Mouse (Mus musculus): Measurements from ENCODE around the gene Zfp867. TPM values are rescaled to one million over a fixed set of nuclear protein-coding genes. Genes with fewer than 3 reads are reported as not detected.

Zfp867 gene
- polyA plus RNA-seq, 1 experiment from 2014 or later: 7.9 TPM

DNA sequence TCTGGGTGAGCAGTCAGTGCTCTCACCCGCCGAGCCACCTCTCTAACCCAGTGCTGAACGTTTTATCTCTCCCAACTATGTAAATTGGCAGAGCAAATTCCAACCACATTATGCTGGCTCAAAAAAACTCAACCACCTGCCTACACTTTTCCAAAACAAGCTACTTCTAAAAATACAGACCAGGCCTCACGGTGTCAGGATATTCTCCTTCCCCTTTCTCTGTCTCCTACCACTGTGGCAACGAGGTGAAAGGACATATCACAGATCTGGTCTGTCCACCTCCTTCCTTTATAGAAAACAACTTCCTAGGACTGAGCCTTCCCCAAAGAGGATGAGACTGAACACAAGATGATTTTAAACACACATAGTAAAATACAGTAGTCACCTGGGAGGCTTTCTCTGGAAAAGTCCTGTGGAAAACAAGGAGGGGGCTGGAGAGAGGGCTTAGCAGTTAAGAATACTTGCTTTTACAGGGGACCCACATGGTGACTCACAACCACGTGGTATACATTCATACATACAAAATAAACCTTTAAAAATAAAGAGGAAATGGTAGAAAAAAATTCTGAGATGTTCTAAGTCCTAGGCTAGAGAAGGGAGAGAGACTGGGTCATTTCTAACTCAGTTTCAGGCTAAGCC is 24.5 kb upstream of the Zfp867 start:
- Histone ChIP-seq H3K4me2 (ENCODE audit: low read length) (no peak overlapping the region), H3K27ac (replicated peaks in 1 of 2; ENCODE audit: control insufficient read depth in 1 of 2, insufficient read depth in 1 of 2, low read depth in 2 of 2, low read length in 2 of 2) (no peak overlapping the region), H3K36me3 (ENCODE audit: control insufficient read depth, insufficient read depth, low read length) (peaks cover 99% of the 10 kb centered on the region), H3K4me3 (ENCODE audit: control insufficient read depth in 1 of 2, insufficient read depth in 1 of 2, low read depth in 1 of 2, low read length in 2 of 2) (no peak overlapping the region), H3K4me1 (ENCODE audit: control insufficient read depth in 2 of 2, insufficient read depth in 2 of 2, low read length in 2 of 2) (no peaks in the 10 kb centered on the region), H3K9ac (ENCODE audit: low read length) (no peak overlapping the region), H3K9me3 (ENCODE audit: control insufficient read depth, low read length) (no peaks in the 10 kb centered on the region), H3K27me3 (ENCODE audit: control insufficient read depth, insufficient read depth, low read length) (no peaks in the 10 kb centered on the region)
- WGBS: 50% methylated on average over 6 of the region's 6 CpGs
- no peak for ATAC-seq (ENCODE audit: insufficient number of reproducible peaks, insufficient read depth, low FRiP score, low read depth)

DNA sequence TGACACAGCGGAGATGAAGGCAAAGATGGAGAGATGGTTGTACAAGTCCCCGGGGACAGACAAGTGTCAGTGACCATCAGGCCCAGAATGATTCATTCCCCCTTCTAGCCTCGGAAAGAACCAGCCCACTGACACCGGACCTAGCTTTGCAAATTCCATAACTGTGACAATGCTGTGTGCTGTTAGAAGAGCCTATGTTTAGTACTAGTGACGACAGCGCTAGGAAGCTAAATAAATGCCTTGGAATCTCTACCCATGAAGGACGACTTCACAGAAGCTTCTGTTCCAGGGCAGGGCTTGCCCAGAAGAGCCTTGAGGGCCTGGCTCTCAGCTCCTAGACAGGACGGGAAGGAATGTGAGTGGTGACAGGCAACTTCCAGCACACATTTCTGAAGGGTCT is 13.9 kb upstream of the Zfp867 start:
- WGBS: 58% methylated on average over 8 of the region's 8 CpGs
- no peak overlapping the region for H3K9ac ChIP-seq (ENCODE audit: low read length)
- H3K4me3 ChIP-seq (ENCODE audit: control insufficient read depth in 1 of 2, insufficient read depth in 1 of 2, low read depth in 1 of 2, low read length in 2 of 2): no peak overlapping the region
- H3K4me1 ChIP-seq (ENCODE audit: control insufficient read depth in 2 of 2, insufficient read depth in 2 of 2, low read length in 2 of 2): no peaks in the 10 kb centered on the region
- H3K4me2 ChIP-seq (ENCODE audit: low read length): no peak overlapping the region
- no peaks in the 10 kb centered on the region for H3K9me3 ChIP-seq (ENCODE audit: control insufficient read depth, low read length)
- no peak for ATAC-seq (ENCODE audit: insufficient number of reproducible peaks, insufficient read depth, low FRiP score, low read depth)
- peaks cover 61% of the 10 kb centered on the region for H3K36me3 ChIP-seq (ENCODE audit: control insufficient read depth, insufficient read depth, low read length)
- H3K27ac ChIP-seq (replicated peaks in 1 of 2; ENCODE audit: control insufficient read depth in 1 of 2, insufficient read depth in 1 of 2, low read depth in 2 of 2, low read length in 2 of 2): no peak overlapping the region
- H3K27me3 ChIP-seq (ENCODE audit: control insufficient read depth, insufficient read depth, low read length): no peaks in the 10 kb centered on the region

DNA sequence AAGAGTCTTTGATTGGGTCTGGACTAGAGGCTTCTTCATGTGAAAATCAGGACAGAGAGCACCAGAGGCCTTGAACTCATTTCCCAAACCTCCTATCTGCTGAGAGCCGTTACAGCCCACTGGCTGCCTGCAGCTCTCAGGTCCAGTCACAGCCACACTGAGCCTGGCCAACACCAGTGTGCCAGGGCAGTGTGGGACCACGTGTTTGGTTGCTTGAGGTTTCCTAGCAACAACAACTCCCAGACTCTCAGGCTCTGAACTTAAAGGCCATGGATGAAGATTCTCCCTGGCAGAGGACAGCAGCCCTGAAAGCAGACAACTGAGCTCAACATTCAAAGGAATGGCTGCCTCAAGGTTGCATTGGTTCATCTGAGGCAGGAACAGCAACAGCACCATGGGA is 13.4 kb upstream of the Zfp867 start:
- Histone ChIP-seq H3K9me3 (ENCODE audit: control insufficient read depth, low read length) (no peaks in the 10 kb centered on the region), H3K36me3 (ENCODE audit: control insufficient read depth, insufficient read depth, low read length) (peaks cover 55% of the 10 kb centered on the region), H3K4me3 (ENCODE audit: control insufficient read depth in 1 of 2, insufficient read depth in 1 of 2, low read depth in 1 of 2, low read length in 2 of 2) (no peak overlapping the region), H3K9ac (ENCODE audit: low read length) (no peak overlapping the region), H3K4me2 (ENCODE audit: low read length) (no peak overlapping the region), H3K27me3 (ENCODE audit: control insufficient read depth, insufficient read depth, low read length) (no peaks in the 10 kb centered on the region), H3K27ac (replicated peaks in 1 of 2; ENCODE audit: control insufficient read depth in 1 of 2, insufficient read depth in 1 of 2, low read depth in 2 of 2, low read length in 2 of 2) (no peak overlapping the region), H3K4me1 (ENCODE audit: control insufficient read depth in 2 of 2, insufficient read depth in 2 of 2, low read length in 2 of 2) (no peaks in the 10 kb centered on the region)
- no peak for ATAC-seq (ENCODE audit: insufficient number of reproducible peaks, insufficient read depth, low FRiP score, low read depth)
- 51% methylated on average over 2 of the region's 2 CpGs for WGBS

DNA sequence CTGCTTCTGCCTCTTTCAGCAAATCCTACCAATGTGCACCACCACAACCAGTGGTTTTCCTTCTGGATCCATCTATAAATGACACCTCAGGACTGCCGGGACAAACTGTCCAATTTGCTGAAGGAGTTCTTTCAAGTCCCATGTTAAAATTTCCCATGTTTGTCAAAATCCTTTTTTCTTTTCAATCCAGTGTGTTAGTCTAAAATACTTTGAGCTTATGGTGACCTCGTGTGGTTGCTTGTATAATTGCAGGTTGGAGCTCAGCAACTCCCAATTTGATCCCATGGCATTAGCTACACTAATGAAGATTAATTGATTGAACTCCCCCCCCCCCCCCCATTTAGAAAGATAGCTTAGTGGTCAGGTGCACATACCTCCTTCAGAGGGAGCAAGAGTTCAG is 10.9 kb upstream of the Zfp867 start:
- H3K4me2 ChIP-seq (ENCODE audit: low read length): no peak overlapping the region
- H3K27ac ChIP-seq (replicated peaks in 1 of 2; ENCODE audit: control insufficient read depth in 1 of 2, insufficient read depth in 1 of 2, low read depth in 2 of 2, low read length in 2 of 2): no peak overlapping the region
- WGBS: 9% methylated on average over 2 of the region's 2 CpGs
- H3K9ac ChIP-seq (ENCODE audit: low read length): no peak overlapping the region
- no peak overlapping the region for H3K4me3 ChIP-seq (ENCODE audit: control insufficient read depth in 1 of 2, insufficient read depth in 1 of 2, low read depth in 1 of 2, low read length in 2 of 2)
- H3K9me3 ChIP-seq (ENCODE audit: control insufficient read depth, low read length): no peaks in the 10 kb centered on the region
- peaks cover 31% of the 10 kb centered on the region for H3K36me3 ChIP-seq (ENCODE audit: control insufficient read depth, insufficient read depth, low read length)
- ATAC-seq (ENCODE audit: insufficient number of reproducible peaks, insufficient read depth, low FRiP score, low read depth): no peak
- H3K4me1 ChIP-seq (ENCODE audit: control insufficient read depth in 2 of 2, insufficient read depth in 2 of 2, low read length in 2 of 2): no peaks in the 10 kb centered on the region
- H3K27me3 ChIP-seq (ENCODE audit: control insufficient read depth, insufficient read depth, low read length): no peaks in the 10 kb centered on the region

DNA sequence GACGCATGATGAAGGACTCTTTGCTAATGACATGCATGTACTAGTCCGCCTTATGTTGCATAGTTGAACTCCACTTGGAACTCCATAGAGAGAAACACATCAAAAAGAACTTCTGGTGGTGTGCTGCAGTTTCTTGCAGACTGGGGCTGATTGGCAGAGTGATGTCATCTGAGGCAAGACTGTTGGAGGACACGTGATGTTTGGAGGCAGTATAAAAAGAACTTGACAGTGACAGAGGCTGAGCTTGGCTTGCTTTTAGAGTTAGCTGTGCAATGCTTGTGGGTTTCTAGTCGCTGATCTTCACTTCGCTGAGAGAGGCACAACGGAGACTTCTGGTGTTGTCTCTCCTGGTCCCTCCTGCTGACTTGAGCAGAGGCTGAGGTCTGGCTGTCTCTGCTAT is 5.0 kb upstream of the Zfp867 start:
- 57% methylated on average over 6 of the region's 6 CpGs for WGBS
- Histone ChIP-seq H3K9ac (ENCODE audit: low read length) (no peak overlapping the region), H3K4me1 (ENCODE audit: control insufficient read depth in 2 of 2, insufficient read depth in 2 of 2, low read length in 2 of 2) (peaks cover 3 to 4% of the 10 kb centered on the region in 2 experiments; a peak in 3 of 4 replicates), H3K4me3 (ENCODE audit: control insufficient read depth in 1 of 2, insufficient read depth in 1 of 2, low read depth in 1 of 2, low read length in 2 of 2) (no peak overlapping the region), H3K27ac (replicated peaks in 1 of 2; ENCODE audit: control insufficient read depth in 1 of 2, insufficient read depth in 1 of 2, low read depth in 2 of 2, low read length in 2 of 2) (no peak overlapping the region), H3K36me3 (ENCODE audit: control insufficient read depth, insufficient read depth, low read length) (no peaks in the 10 kb centered on the region), H3K9me3 (ENCODE audit: control insufficient read depth, low read length) (no peaks in the 10 kb centered on the region), H3K4me2 (ENCODE audit: low read length) (no peak overlapping the region), H3K27me3 (ENCODE audit: control insufficient read depth, insufficient read depth, low read length) (no peaks in the 10 kb centered on the region)
- no peak for ATAC-seq (ENCODE audit: insufficient number of reproducible peaks, insufficient read depth, low FRiP score, low read depth)

DNA sequence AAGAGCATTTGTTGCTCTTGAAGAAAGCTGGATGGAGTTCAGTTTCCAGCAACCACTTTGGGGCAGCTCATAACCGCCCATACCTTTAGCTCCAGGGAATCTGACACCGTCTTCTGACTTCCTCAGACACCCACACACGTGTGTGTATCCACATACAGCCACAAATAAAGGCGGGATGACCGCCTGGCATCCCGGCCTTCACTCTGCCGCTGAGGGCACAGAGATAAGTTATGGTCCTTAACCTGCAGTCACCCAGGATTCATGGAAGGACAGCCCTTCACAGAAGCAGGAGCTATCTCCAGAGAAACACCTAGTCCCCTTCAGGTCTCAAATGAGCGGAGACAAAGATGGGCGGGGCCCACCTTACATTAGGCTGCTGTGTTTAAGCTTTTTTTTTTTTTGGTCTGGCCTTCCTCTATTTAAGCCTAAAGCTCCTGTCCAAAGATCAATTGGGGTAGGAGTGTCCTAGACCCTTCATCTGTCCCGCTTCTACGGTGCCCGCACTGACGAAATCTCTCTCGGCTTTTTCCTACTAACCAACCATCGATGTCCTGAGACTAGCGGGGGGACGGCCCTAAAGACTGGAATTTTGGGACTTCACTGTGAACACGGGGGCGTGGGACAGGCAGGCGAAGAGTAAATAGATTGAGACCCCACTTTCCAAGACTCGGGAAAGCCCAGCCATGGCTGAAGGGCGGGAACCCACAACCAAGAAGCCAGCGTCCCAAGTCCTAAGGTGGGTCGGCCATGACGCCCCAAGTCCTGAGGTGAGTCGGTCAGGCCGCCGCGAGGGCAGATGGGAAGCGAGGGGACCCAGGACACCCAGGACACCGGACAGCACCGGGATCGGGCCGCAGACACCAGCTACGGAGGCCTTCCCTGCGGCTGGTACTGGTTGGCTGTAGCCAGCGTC is 605 bp downstream of the Zfp867 start:
- H3K27ac ChIP-seq (replicated peaks in 1 of 2; ENCODE audit: control insufficient read depth in 1 of 2, insufficient read depth in 1 of 2, low read depth in 2 of 2, low read length in 2 of 2): peak overlapping the region; percentile 79 to 93
- peak overlapping the region; percentile 85 for H3K9ac ChIP-seq (ENCODE audit: low read length)
- H3K9me3 ChIP-seq (ENCODE audit: control insufficient read depth, low read length): no peaks in the 10 kb centered on the region
- H3K4me3 ChIP-seq (ENCODE audit: control insufficient read depth in 1 of 2, insufficient read depth in 1 of 2, low read depth in 1 of 2, low read length in 2 of 2): peak overlapping the region; percentile 67 to 99
- H3K4me1 ChIP-seq (ENCODE audit: control insufficient read depth in 2 of 2, insufficient read depth in 2 of 2, low read length in 2 of 2): peaks cover 6 to 10% of the 10 kb centered on the region in 2 experiments
- 6% methylated on average over 37 of the region's 37 CpGs for WGBS
- H3K27me3 ChIP-seq (ENCODE audit: control insufficient read depth, insufficient read depth, low read length): no peaks in the 10 kb centered on the region
- ATAC-seq (ENCODE audit: insufficient number of reproducible peaks, insufficient read depth, low FRiP score, low read depth): peak; percentile 54; the same call in 1 of the 2 replicates
- no peaks in the 10 kb centered on the region for H3K36me3 ChIP-seq (ENCODE audit: control insufficient read depth, insufficient read depth, low read length)
- H3K4me2 ChIP-seq (ENCODE audit: low read length): peak overlapping the region; percentile 95

DNA sequence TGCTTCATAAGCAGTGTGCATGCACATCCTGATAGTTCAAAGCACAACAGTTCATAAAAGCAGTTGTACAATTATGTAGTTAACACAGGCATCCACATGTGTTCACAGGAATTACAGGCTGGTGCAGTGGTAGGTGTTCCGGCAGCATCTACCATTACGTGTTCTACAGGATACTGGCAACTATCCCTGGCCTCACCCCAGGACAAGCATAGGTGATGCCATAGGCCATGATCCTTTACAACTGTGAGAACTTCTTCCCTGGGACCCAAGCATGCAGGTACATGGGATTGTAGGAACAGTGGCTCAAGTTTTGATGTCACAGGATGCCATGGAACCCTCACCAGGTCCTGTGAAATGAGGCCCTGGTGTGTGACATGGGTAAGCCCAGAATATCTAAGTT is 11.8 kb downstream of the Zfp867 start:
- peaks cover 5 to 16% of the 10 kb centered on the region in 2 experiments for H3K4me1 ChIP-seq (ENCODE audit: control insufficient read depth in 2 of 2, insufficient read depth in 2 of 2, low read length in 2 of 2)
- no peak overlapping the region for H3K27ac ChIP-seq (replicated peaks in 1 of 2; ENCODE audit: control insufficient read depth in 1 of 2, insufficient read depth in 1 of 2, low read depth in 2 of 2, low read length in 2 of 2)
- no peak for ATAC-seq (ENCODE audit: insufficient number of reproducible peaks, insufficient read depth, low FRiP score, low read depth)
- H3K4me2 ChIP-seq (ENCODE audit: low read length): no peak overlapping the region
- H3K9me3 ChIP-seq (ENCODE audit: control insufficient read depth, low read length): peaks cover 31% of the 10 kb centered on the region
- H3K27me3 ChIP-seq (ENCODE audit: control insufficient read depth, insufficient read depth, low read length): no peaks in the 10 kb centered on the region
- H3K9ac ChIP-seq (ENCODE audit: low read length): no peak overlapping the region
- 96% methylated on average over 2 of the region's 2 CpGs for WGBS
- no peak overlapping the region for H3K4me3 ChIP-seq (ENCODE audit: control insufficient read depth in 1 of 2, insufficient read depth in 1 of 2, low read depth in 1 of 2, low read length in 2 of 2)
- peaks cover 80% of the 10 kb centered on the region for H3K36me3 ChIP-seq (ENCODE audit: control insufficient read depth, insufficient read depth, low read length)
